Mouse (Mus musculus) hindbrain, postnatal 0 days (tissue): ENCODE data around the gene Phf5a. TPM values are rescaled to one million over a fixed set of nuclear protein-coding genes. Genes with fewer than 3 reads are reported as not detected.
A peak's percentile ranks its signal among the peaks of the same experiment; 100 is the strongest.

Experiments used
- ATAC-seq: fragments of 200-750 bp; cut with Nextera tagmentation; 2 replicates; pipeline ENCODE4 v1.8.0; 2017; ENCODE audit warnings: mild to moderate bottlenecking, moderate TSS enrichment, moderate library complexity
- DNase-seq: peaks from one replicate; pipeline ENCODE4 v3.0.0-alpha.2; 2015; ENCODE audit warnings: low spot score
- H3K27ac ChIP-seq: fragments of 300-500 bp; sonication (generic); 2 replicates; pipeline ENCODE4 v1.5.1; 2014; ENCODE audit warnings: mild to moderate bottlenecking
- H3K27me3 ChIP-seq: fragments of 300-500 bp; sonication (generic); 2 replicates; pipeline ENCODE4 v1.6.1; 2014; ENCODE audit warnings: low read length, mixed read lengths; ENCODE audit not compliant: insufficient read depth
- H3K36me3 ChIP-seq: fragments of 300-500 bp; sonication (generic); 2 replicates; pipeline ENCODE4 v1.6.1; 2014; ENCODE audit warnings: low read length, mixed read lengths; ENCODE audit not compliant: insufficient read depth
- H3K4me1 ChIP-seq: fragments of 300-500 bp; sonication (generic); 2 replicates; pipeline ENCODE4 v1.6.1; 2014; ENCODE audit warnings: antibody characterized with exemption, low read length, mixed read lengths; ENCODE audit not compliant: insufficient read depth
- H3K4me2 ChIP-seq: fragments of 300-500 bp; sonication (generic); 2 replicates; pipeline ENCODE4 v1.6.1; 2014; ENCODE audit warnings: low read depth, mild to moderate bottlenecking, low read length, moderate library complexity, mixed read lengths
- H3K4me3 ChIP-seq: fragments of 300-500 bp; sonication (generic); 2 replicates; pipeline ENCODE4 v1.5.1; 2014; ENCODE audit warnings: low read length
- H3K9ac ChIP-seq: fragments of 300-500 bp; sonication (generic); replicated peaks from 2 replicates; pipeline ENCODE4 v1.6.1; 2014; ENCODE audit warnings: mild to moderate bottlenecking, low read length, moderate library complexity, mixed read lengths
- H3K9me3 ChIP-seq: fragments of 300-500 bp; sonication (generic); 2 replicates; pipeline ENCODE4 v1.6.1; 2016; ENCODE audit warnings: low read length, mixed read lengths
- CTCF ChIP-seq: IDR thresholded peaks from 2 replicates; pipeline ENCODE4 v1.5.1; 2016; ENCODE audit warnings: antibody characterized with exemption, control low read depth, low read depth
- WGBS: fragments of 180-500 bp; shearing (Covaris S2); extraction: QIAGEN DNeasy Blood & Tissue Kit; methylation state at CpG from one replicate; pipeline ENCODE4 v1.1.7; 2014; 5-methylcytosine and 5-hydroxymethylcytosine counted together
- polyA plus RNA-seq: library from polyadenylated mRNA; unstranded; fragments of >200 nt; fragmentation: Nextera tagmentation; extraction: Ambion mirVana; gene quantifications from 2 replicates; pipeline ENCODE4 v1.2.1, GENCODE M21; 2015
- total RNA-seq: library from RNA; depleted of rRNA; stranded (reverse); fragments of >200 nt; gene quantifications from 2 replicates; pipeline ENCODE4 v1.2.3, GENCODE M21; 2014

Gene Phf5a
- total and polyA plus RNA-seq, 2 experiments from 2014 or later = 29.7 to 110 TPM

GRCm38 (mm10) chr15:81842275-81842674 is 29.4 kb downstream of the Phf5a start:
- Histone ChIP-seq H3K36me3 (no peaks in the 10 kb centered on the region), H3K4me2 (no peak overlapping the region), H3K4me1 (0 out of 2 replicates have a peak, but pooled peaks cover 3% of the 10 kb centered on the region), H3K27me3 (no peaks in the 10 kb centered on the region), H3K9ac (no peak overlapping the region), H3K27ac (no peak overlapping the region), H3K9me3 (no peaks in the 10 kb centered on the region), H3K4me3 (no peak overlapping the region)
- no peak for TF ChIP-seq CTCF
- ATAC-seq (no peak), DNase-seq (no peak)
- 86% methylated on average over 7 of the region's 7 CpGs for WGBS

- Histone ChIP-seq H3K9ac (no peak overlapping the region), H3K4me1 (peaks cover 7% of the 10 kb centered on the region), H3K9me3 (no peaks in the 10 kb centered on the region), H3K27ac (no peak overlapping the region), H3K4me3 (no peak overlapping the region), H3K4me2 (no peak overlapping the region), H3K27me3 (no peaks in the 10 kb centered on the region), H3K36me3 (no peaks in the 10 kb centered on the region)
- 78% methylated on average over 7 of the region's 7 CpGs for WGBS
- no peak for ATAC-seq
- TF ChIP-seq CTCF = peak; percentile 7; the same call in 1 of the 2 replicates
- DNase-seq = no peak
These were observed 31.4 kb downstream of the Phf5a start for GRCm38 (mm10) chr15:81840306-81840705.

GRCm38 (mm10) chr15:81839634-81840033 is 32.1 kb downstream of the Phf5a start:
- peak; percentile 92 for ATAC-seq

GRCm38 (mm10) chr15:81838554-81839235 is 33.0 kb downstream of the Phf5a start:
- Histone ChIP-seq H3K27me3 (no peaks in the 10 kb centered on the region), H3K9ac (no peak overlapping the region), H3K27ac (peak overlapping the region; percentile 65; the same call in 1 of the 2 replicates), H3K4me3 (no peak overlapping the region), H3K36me3 (no peaks in the 10 kb centered on the region), H3K4me1 (peaks cover 12% of the 10 kb centered on the region), H3K9me3 (no peaks in the 10 kb centered on the region), H3K4me2 (no peak overlapping the region; the same call in 1 of the 2 replicates)
- DNase-seq (peak; percentile 20), ATAC-seq (no peak)
- TF ChIP-seq CTCF = no peak
- 29% methylated on average over 14 of the region's 14 CpGs for whole genome bisulfite sequencing

More at GRCm38 (mm10) chr15:81839634-81840033, 32.1 kb downstream of the Phf5a start:
- peak overlapping the region; percentile 65; the same call in 1 of the 2 replicates for H3K27ac ChIP-seq
- 0 out of 2 replicates have a peak overlapping the region, but pooled peaks have one; percentile 11 for H3K4me2 ChIP-seq
- H3K36me3 ChIP-seq = no peaks in the 10 kb centered on the region
- H3K9me3 ChIP-seq = no peaks in the 10 kb centered on the region
- DNase-seq = peak; percentile 90
- H3K27me3 ChIP-seq = no peaks in the 10 kb centered on the region
- peaks cover 7% of the 10 kb centered on the region for H3K4me1 ChIP-seq
- 30% methylated on average over 5 of the region's 5 CpGs for WGBS
- H3K4me3 ChIP-seq = no peak overlapping the region
- no peak overlapping the region for H3K9ac ChIP-seq
- no peak for TF ChIP-seq CTCF

GRCm38 (mm10) chr15:81836966-81837920 is 34.5 kb downstream of the Phf5a start:
- no peak for ATAC-seq
- no peaks in the 10 kb centered on the region for H3K9me3 ChIP-seq
- WGBS = 62% methylated on average over 7 of the region's 7 CpGs
- H3K27me3 ChIP-seq = no peaks in the 10 kb centered on the region
- no peak overlapping the region for H3K4me2 ChIP-seq
- no peaks in the 10 kb centered on the region for H3K36me3 ChIP-seq
- no peak overlapping the region for H3K9ac ChIP-seq
- peaks cover 12% of the 10 kb centered on the region for H3K4me1 ChIP-seq
- TF ChIP-seq CTCF = no peak
- no peak overlapping the region for H3K4me3 ChIP-seq
- no peak overlapping the region for H3K27ac ChIP-seq
- no peak for DNase-seq

GRCm38 (mm10) chr15:81836124-81836821 is 35.4 kb downstream of the Phf5a start:
- no peaks in the 10 kb centered on the region for H3K9me3 ChIP-seq
- no peaks in the 10 kb centered on the region for H3K36me3 ChIP-seq
- DNase-seq = peak; percentile 68
- WGBS = 5% methylated on average over 32 of the region's 33 CpGs
- peak overlapping the region; percentile 41; the same call in 1 of the 2 replicates for H3K27ac ChIP-seq
- ATAC-seq = peak; percentile 58; the same call in 1 of the 2 replicates
- peak overlapping the region; percentile 9; the same call in 1 of the 2 replicates for H3K9ac ChIP-seq
- TF ChIP-seq CTCF = no peak
- H3K4me1 ChIP-seq = peaks cover 12% of the 10 kb centered on the region
- no peaks in the 10 kb centered on the region for H3K27me3 ChIP-seq
- peak overlapping the region; percentile 15; the same call in 1 of the 2 replicates for H3K4me3 ChIP-seq
- peak overlapping the region; percentile 45 for H3K4me2 ChIP-seq
